Mouse (Mus musculus): ENCODE results near the gene Insig2.

DNA sequence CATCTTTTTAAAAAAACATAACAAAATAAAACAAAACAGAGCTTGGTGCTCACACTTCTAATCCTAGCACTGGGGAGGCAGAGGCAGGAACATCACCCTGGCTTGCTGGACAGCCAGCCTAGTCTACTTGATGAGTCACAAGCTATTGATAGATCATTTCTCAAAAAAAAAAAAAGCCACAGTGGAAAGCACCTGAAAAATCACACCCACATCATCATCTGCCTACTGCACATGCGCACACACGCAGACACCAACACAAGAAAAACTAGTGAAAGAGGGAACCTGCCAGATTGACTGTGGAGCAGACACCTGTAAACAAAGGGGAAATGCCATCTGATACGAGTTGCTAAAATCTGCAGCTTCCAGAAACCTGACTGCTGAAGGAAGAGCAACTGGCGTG lies 54.9 kb downstream of the Insig2 start:
- no peak for TF ChIP-seq CTCF (IDR thresholded peaks at IDR 0.05)
- TF ChIP-seq EP300 (IDR thresholded peaks at IDR 0.05; ENCODE audit: insufficient read depth, low read depth, low read length), result no peak
- TF ChIP-seq POLR2A (IDR thresholded peaks at IDR 0.05; ENCODE audit: insufficient read depth, low read depth, low read length), result no peak
